Mouse (Mus musculus) cerebellum, postnatal 36 days (tissue): ENCODE measurements at regions not wholly inside any gene's neighbourhood (a gene's known extent, or its start where the extent isn't known, plus 50 kb on each side); places are given as distances from the start of the nearest gene placed in this dataset.

Experiments used
- DNase-seq, 2 experiments: peaks; one replicate each; pipeline ENCODE4 v3.0.0; 2021 to 2022; ENCODE audit warnings: mixed read lengths in 2 of 2

- no peak for DNase-seq
Observed at GRCm38 (mm10) chr10:19188082-19188742, 168.1 kb upstream of the Olig3 start.

GRCm38 (mm10) chr10:19187716-19188081, 168.6 kb upstream of the Olig3 start:
- no peak for DNase-seq

- no peak for DNase-seq
Observed at GRCm38 (mm10) chr10:19187084-19187615, 169.2 kb upstream of the Olig3 start.

GRCm38 (mm10) chr10:19185790-19186581, 170.3 kb upstream of the Olig3 start:
- peak; percentile 5 to 23 for DNase-seq

GRCm38 (mm10) chr10:19184886-19185285, 169.4 kb upstream of the Tnfaip3 start:
- DNase-seq, result no peak

- DNase-seq, result no peak
Observed at GRCm38 (mm10) chr10:19177895-19178294, 162.4 kb upstream of the Tnfaip3 start.

- DNase-seq, result no peak
Observed at GRCm38 (mm10) chr10:19177414-19177813, 162.0 kb upstream of the Tnfaip3 start.

- no peak for DNase-seq
Observed at GRCm38 (mm10) chr10:19176249-19176648, 160.8 kb upstream of the Tnfaip3 start.

GRCm38 (mm10) chr10:19171834-19172233, 156.4 kb upstream of the Tnfaip3 start:
- no peak for DNase-seq

- no peak for DNase-seq
Observed at GRCm38 (mm10) chr10:19170596-19170995, 155.1 kb upstream of the Tnfaip3 start.

GRCm38 (mm10) chr10:19169272-19169671, 153.8 kb upstream of the Tnfaip3 start:
- no peak for DNase-seq

- no peak for DNase-seq
Observed at GRCm38 (mm10) chr10:19168362-19168761, 152.9 kb upstream of the Tnfaip3 start.

- DNase-seq, result no peak
Observed at GRCm38 (mm10) chr10:19167641-19168271, 152.3 kb upstream of the Tnfaip3 start.

- DNase-seq, result no peak
Observed at GRCm38 (mm10) chr10:19167101-19167500, 151.6 kb upstream of the Tnfaip3 start.

GRCm38 (mm10) chr10:19162104-19162503, 146.6 kb upstream of the Tnfaip3 start:
- no peak for DNase-seq

GRCm38 (mm10) chr10:19161149-19161548, 145.7 kb upstream of the Tnfaip3 start:
- no peak for DNase-seq

- no peak for DNase-seq
Observed at GRCm38 (mm10) chr10:19154041-19154440, 138.6 kb upstream of the Tnfaip3 start.

- no peak for DNase-seq
Observed at GRCm38 (mm10) chr10:19152773-19153172, 137.3 kb upstream of the Tnfaip3 start.

GRCm38 (mm10) chr10:19150766-19151165, 135.3 kb upstream of the Tnfaip3 start:
- DNase-seq, result no peak

GRCm38 (mm10) chr10:19150005-19150404, 134.5 kb upstream of the Tnfaip3 start:
- no peak for DNase-seq

GRCm38 (mm10) chr10:19149196-19149869, 133.9 kb upstream of the Tnfaip3 start:
- DNase-seq, result no peak

GRCm38 (mm10) chr10:19141481-19141880, 126.0 kb upstream of the Tnfaip3 start:
- no peak for DNase-seq

GRCm38 (mm10) chr10:19140628-19141027, 125.2 kb upstream of the Tnfaip3 start:
- no peak for DNase-seq
